Mouse (Mus musculus) embryonic fibroblast, embryonic 13.5 days (primary cell): ENCODE data around the gene Bax. TPM values are rescaled to one million over a fixed set of nuclear protein-coding genes. Genes with fewer than 3 reads are reported as not detected.
"Not testable (repeated sequence)": the region's sequence is repeated elsewhere in the genome, so short reads cannot be mapped to it uniquely, and the experiment has no call there.

Experiments used
- H3K27ac ChIP-seq: 2 replicates; pipeline ENCODE4 v1.5.1; 2012; ENCODE audit warnings: low read length, control low read depth, inconsistent platforms; ENCODE audit not compliant: insufficient read depth
- H3K4me1 ChIP-seq: 2 replicates; pipeline ENCODE4 v1.6.1; 2011; ENCODE audit warnings: low read length; ENCODE audit not compliant: control insufficient read depth, insufficient read depth
- H3K4me3 ChIP-seq: 2 replicates; pipeline ENCODE4 v1.5.1; 2011; ENCODE audit warnings: mild to moderate bottlenecking, control low read depth, low read length; ENCODE audit not compliant: insufficient read depth
- CTCF ChIP-seq: IDR thresholded peaks from 2 replicates; pipeline ENCODE4 v1.5.1; 2011; ENCODE audit warnings: mild to moderate bottlenecking, control low read depth, low read length, moderate library complexity, borderline replicate concordance; ENCODE audit not compliant: insufficient read depth
- POLR2A ChIP-seq: IDR thresholded peaks from 2 replicates; pipeline ENCODE4 v1.6.1; 2011; ENCODE audit warnings: low read depth, mild to moderate bottlenecking, control low read depth, low read length, moderate library complexity
- polyA plus RNA-seq: library from polyadenylated mRNA; stranded (reverse); fragments of >200 nt; gene quantifications from 2 replicates; pipeline ENCODE4 v1.2.4, GENCODE M21; 2011; ENCODE audit warnings: low read depth; ENCODE audit not compliant: missing spikeins, insufficient read length

The Bax gene
- polyA plus RNA-seq, 1 experiment: 218 TPM

- no peak for TF ChIP-seq CTCF
- TF ChIP-seq POLR2A: no peak
- H3K4me3 ChIP-seq: no peak overlapping the region
- no peak overlapping the region for H3K27ac ChIP-seq
- peaks cover 5% of the 10 kb centered on the region; the same call in 1 of the 2 replicates for H3K4me1 ChIP-seq
Measured at GRCm38 (mm10) chr7:45492951-45493350, 26.3 kb upstream of the Bax start.

GRCm38 (mm10) chr7:45492225-45492844 lies 25.6 kb upstream of the Bax start:
- Histone ChIP-seq H3K4me1 (peaks cover 5% of the 10 kb centered on the region; the same call in 1 of the 2 replicates), H3K27ac (no peak overlapping the region), H3K4me3 (no peak overlapping the region)
- TF ChIP-seq CTCF (no peak), POLR2A (no peak)

GRCm38 (mm10) chr7:45491264-45491663 lies 24.6 kb upstream of the Bax start:
- Histone ChIP-seq H3K4me3 (no peak overlapping the region), H3K4me1 (peaks cover 5% of the 10 kb centered on the region; the same call in 1 of the 2 replicates), H3K27ac (0 out of 2 replicates have a peak overlapping the region, but pooled peaks have one; percentile 10)
- TF ChIP-seq POLR2A (no peak), CTCF (no peak)

GRCm38 (mm10) chr7:45490822-45491221 lies 24.1 kb upstream of the Bax start:
- Histone ChIP-seq H3K4me1 (peaks cover 5% of the 10 kb centered on the region; the same call in 1 of the 2 replicates), H3K27ac (0 out of 2 replicates have a peak overlapping the region, but pooled peaks have one; percentile 10), H3K4me3 (no peak overlapping the region)
- TF ChIP-seq POLR2A: no peak
- TF ChIP-seq CTCF: no peak

GRCm38 (mm10) chr7:45489578-45489977 lies 22.9 kb upstream of the Bax start:
- Histone ChIP-seq H3K4me1 (peaks cover 5% of the 10 kb centered on the region; the same call in 1 of the 2 replicates), H3K27ac (no peak overlapping the region), H3K4me3 (no peak overlapping the region)
- TF ChIP-seq CTCF: no peak
- TF ChIP-seq POLR2A: no peak

- Histone ChIP-seq H3K4me3 (0 out of 2 replicates have a peak within 1 kb of the TSS, but pooled peaks have one; percentile 3), H3K4me1 (peaks cover 5% of the 10 kb centered on the region; the same call in 1 of the 2 replicates), H3K27ac (no peak within 1 kb of the TSS)
- TF ChIP-seq POLR2A (peak; percentile 51; the same call in 1 of the 2 replicates), CTCF (no peak)
Measured at GRCm38 (mm10) chr7:45488293-45489204, 21.9 kb upstream of the Bax start, which contains the start of gene Dhdh. Gene Dhdh, minus strand, starts transcription at chr7:45488805.

GRCm38 (mm10) chr7:45487861-45488292 lies 21.2 kb upstream of the Bax start:
- H3K4me3 ChIP-seq: no peak overlapping the region
- H3K4me1 ChIP-seq: peaks cover 5% of the 10 kb centered on the region; the same call in 1 of the 2 replicates
- no peak overlapping the region for H3K27ac ChIP-seq
- no peak for TF ChIP-seq CTCF
- TF ChIP-seq POLR2A: no peak

GRCm38 (mm10) chr7:45486761-45487415 lies 20.2 kb upstream of the Bax start, which contains the start of gene Gm45808:
Gene Gm45808, minus strand, starts transcription at chr7:45486811.
- peaks cover 5% of the 10 kb centered on the region; the same call in 1 of the 2 replicates for H3K4me1 ChIP-seq
- no peak for TF ChIP-seq CTCF
- TF ChIP-seq POLR2A: no peak
- no peak within 1 kb of the TSS for H3K4me3 ChIP-seq
- H3K27ac ChIP-seq: no peak within 1 kb of the TSS

GRCm38 (mm10) chr7:45486158-45486557 lies 19.5 kb upstream of the Bax start:
- no peak for TF ChIP-seq CTCF
- TF ChIP-seq POLR2A: no peak
- no peak overlapping the region for H3K4me3 ChIP-seq
- H3K4me1 ChIP-seq: peaks cover 3% of the 10 kb centered on the region; the same call in 1 of the 2 replicates
- H3K27ac ChIP-seq: no peak overlapping the region

- H3K27ac ChIP-seq, H3K4me1 ChIP-seq, H3K4me3 ChIP-seq: not testable (repeated sequence)
Measured at GRCm38 (mm10) chr7:45484985-45485384, 18.3 kb upstream of the Bax start.
